Mouse (Mus musculus) splenic B cell, adult 2 months (primary cell): ENCODE measurements around the gene Hlf.
A peak's percentile ranks its signal among the peaks of the same experiment; 100 is the strongest.

Experiments
- DNase-seq: peaks from one replicate; pipeline ENCODE4 v3.0.0-alpha.2; 2011; ENCODE audit warnings: low read depth, low spot score
- H3K27me3 ChIP-seq: 2 replicates; pipeline ENCODE4 v1.6.1; 2012; ENCODE audit warnings: mild to moderate bottlenecking, low read length, moderate library complexity, mixed read lengths; ENCODE audit not compliant: control insufficient read depth, poor library complexity, insufficient read depth, severe bottlenecking
- H3K36me3 ChIP-seq: 2 replicates; pipeline ENCODE4 v1.6.1; 2012; ENCODE audit warnings: mild to moderate bottlenecking, low read length, moderate library complexity, mixed read lengths; ENCODE audit not compliant: control insufficient read depth, poor library complexity, insufficient read depth, severe bottlenecking

Gene Hlf

DNA sequence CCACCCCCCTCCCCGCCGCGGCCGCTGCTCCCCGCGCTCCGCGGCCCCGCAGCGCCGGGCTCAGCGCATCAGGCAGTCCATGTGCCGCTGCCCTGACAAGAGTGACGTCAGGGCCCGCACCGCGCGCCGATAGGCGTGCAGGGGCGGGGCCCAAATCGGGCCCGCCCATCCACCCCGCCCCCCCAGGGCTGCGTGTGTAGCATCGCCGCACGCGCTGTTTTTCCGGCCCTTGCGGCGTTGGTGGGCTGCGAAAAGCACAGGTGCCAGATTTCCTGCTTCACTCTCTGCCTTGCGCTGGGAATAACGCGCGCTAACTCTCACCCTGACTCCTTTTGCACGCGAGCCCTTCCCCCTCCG, at the start of gene Hlf:
TSS of gene Hlf (minus strand) at position 79 of the 357 bp plus-strand sequence.
- peaks cover 7% of the 10 kb centered on the region for H3K27me3 ChIP-seq
- H3K36me3 ChIP-seq = no peaks in the 10 kb centered on the region
- peak; percentile 64 for DNase-seq

DNA sequence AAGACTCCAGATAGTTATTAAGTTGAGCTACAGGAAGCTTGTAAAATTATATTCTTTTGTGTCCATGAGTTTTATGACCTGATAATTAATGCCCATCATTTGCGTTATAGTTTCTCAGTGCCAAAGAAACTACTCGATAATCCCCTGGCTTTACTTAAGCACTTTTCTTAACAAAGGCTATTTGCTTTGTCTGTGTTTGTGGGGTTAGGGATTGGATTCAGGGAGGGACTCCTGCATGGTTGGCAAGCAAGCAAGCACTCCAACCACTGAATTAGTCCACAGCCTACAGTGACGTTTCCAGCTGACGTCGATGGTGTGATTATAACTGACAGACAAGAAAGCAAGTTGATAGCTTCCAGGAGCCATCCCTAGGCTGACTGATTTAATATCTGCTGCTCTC, 48.1 kb upstream of the Hlf start:
- H3K27me3 ChIP-seq = no peaks in the 10 kb centered on the region
- H3K36me3 ChIP-seq = no peaks in the 10 kb centered on the region
- no peak for DNase-seq

DNA sequence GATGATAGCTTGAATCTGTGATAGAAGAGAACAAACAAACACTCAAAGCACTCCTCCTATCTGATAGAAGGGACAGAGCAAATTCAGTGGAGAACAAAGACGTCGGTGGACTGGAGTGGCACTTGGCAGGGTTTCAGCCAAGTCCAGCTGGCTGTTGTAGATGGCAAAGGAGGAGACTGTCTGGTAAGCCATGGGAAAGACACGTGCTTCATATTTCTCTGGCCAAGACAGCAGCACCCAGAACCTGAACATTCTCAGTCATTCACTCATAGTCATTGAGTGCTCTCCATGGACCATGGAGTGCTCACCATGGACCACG, 34.5 kb upstream of the Hlf start:
- Histone ChIP-seq H3K27me3 (no peaks in the 10 kb centered on the region), H3K36me3 (no peaks in the 10 kb centered on the region)
- no peak for DNase-seq

- Histone ChIP-seq H3K36me3 (no peaks in the 10 kb centered on the region), H3K27me3 (no peaks in the 10 kb centered on the region)
- DNase-seq = no peak
These were observed 33.9 kb upstream of the Hlf start for GRCm38 (mm10) chr11:90424334-90425206.

- Histone ChIP-seq H3K36me3 (no peaks in the 10 kb centered on the region), H3K27me3 (no peaks in the 10 kb centered on the region)
- no peak for DNase-seq
These were observed 33.2 kb upstream of the Hlf start for GRCm38 (mm10) chr11:90423896-90424295.

DNA sequence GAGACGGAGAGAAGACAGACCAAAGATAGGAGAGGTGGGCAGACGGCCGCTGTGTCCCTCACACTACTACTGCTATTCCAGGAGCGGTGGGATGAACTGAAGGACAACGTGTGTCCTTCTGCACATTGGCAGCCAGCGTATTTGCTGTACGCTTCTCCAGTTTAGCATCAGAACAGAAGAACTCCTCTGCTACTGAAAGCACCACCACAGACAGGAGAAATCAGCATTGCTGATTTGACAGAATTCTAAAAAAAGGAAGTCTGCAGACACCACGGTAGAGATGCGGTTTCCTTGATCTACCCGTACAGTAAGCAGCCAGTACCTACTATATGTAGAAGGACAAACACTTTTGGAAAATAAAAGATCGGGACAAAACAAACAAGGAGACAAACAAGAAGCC, 29.0 kb upstream of the Hlf start:
- no peak for DNase-seq
- H3K27me3 ChIP-seq = no peaks in the 10 kb centered on the region
- H3K36me3 ChIP-seq = no peaks in the 10 kb centered on the region

GRCm38 (mm10) chr11:90417921-90418320, 27.2 kb upstream of the Hlf start:
- H3K36me3 ChIP-seq = no peaks in the 10 kb centered on the region
- H3K27me3 ChIP-seq = no peaks in the 10 kb centered on the region
- peak; percentile 10 for DNase-seq

DNA sequence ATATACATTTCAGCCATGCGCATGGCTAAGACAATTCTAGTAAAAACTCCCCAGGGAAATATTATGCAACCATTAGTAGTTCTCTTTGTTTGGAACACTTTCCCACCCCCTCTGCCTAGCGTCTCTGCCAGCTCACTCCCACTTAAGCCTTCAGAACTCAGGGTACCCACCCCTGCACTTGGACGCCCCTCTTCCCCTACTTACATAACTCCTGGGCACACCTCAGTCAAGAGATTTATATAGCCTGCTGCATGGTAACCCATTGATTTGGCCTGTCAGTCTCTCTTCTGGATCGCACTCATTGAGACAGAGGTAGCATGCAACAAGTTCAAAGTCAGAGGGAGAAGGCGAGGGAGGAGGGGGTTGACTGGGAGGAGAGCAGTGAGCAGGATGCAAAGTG, 26.3 kb upstream of the Hlf start:
- H3K27me3 ChIP-seq = no peaks in the 10 kb centered on the region
- no peak for DNase-seq
- no peaks in the 10 kb centered on the region for H3K36me3 ChIP-seq

DNA sequence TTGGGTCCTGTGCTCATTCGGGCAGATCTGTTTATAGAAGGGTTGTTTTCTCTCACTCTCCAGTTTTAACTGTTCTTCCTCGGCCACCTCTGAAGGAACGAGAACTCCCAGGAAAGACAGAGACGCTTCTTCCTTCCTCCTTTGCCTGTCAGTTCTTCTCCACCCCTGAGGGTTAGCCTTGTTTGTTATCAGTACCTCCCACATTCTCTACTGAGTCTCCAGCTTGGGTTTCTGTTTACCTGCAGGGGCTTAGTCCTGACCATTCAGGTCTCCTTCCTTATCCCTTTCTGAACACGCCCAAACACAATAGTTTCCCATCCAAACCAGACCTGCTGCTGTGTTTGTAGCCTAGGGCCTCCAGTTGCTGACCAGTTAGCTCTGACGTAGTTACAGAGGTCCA, 8.2 kb upstream of the Hlf start:
- no peak for DNase-seq
- H3K27me3 ChIP-seq = no peaks in the 10 kb centered on the region; the same call in 1 of the 2 replicates
- H3K36me3 ChIP-seq = no peaks in the 10 kb centered on the region

- Histone ChIP-seq H3K27me3 (peaks cover 7% of the 10 kb centered on the region), H3K36me3 (no peaks in the 10 kb centered on the region)
- no peak for DNase-seq
These were observed 833 bp upstream of the Hlf start for GRCm38 (mm10) chr11:90391271-90392185.

- Histone ChIP-seq H3K36me3 (no peaks in the 10 kb centered on the region), H3K27me3 (peaks cover 7% of the 10 kb centered on the region)
- DNase-seq = peak; percentile 8
These were observed 536 bp downstream of the Hlf start for GRCm38 (mm10) chr11:90389902-90390816.

- DNase-seq = peak; percentile 2
- peaks cover 7% of the 10 kb centered on the region for H3K27me3 ChIP-seq
- no peaks in the 10 kb centered on the region for H3K36me3 ChIP-seq
These were observed 1.4 kb downstream of the Hlf start for GRCm38 (mm10) chr11:90389174-90389901.

- peaks cover 7% of the 10 kb centered on the region for H3K27me3 ChIP-seq
- peak; percentile 17 for DNase-seq
- no peaks in the 10 kb centered on the region for H3K36me3 ChIP-seq
These were observed 2.9 kb downstream of the Hlf start for GRCm38 (mm10) chr11:90387501-90388440.
